Mouse (Mus musculus): ENCODE results near the gene Zfp652.

The Zfp652 gene

DNA sequence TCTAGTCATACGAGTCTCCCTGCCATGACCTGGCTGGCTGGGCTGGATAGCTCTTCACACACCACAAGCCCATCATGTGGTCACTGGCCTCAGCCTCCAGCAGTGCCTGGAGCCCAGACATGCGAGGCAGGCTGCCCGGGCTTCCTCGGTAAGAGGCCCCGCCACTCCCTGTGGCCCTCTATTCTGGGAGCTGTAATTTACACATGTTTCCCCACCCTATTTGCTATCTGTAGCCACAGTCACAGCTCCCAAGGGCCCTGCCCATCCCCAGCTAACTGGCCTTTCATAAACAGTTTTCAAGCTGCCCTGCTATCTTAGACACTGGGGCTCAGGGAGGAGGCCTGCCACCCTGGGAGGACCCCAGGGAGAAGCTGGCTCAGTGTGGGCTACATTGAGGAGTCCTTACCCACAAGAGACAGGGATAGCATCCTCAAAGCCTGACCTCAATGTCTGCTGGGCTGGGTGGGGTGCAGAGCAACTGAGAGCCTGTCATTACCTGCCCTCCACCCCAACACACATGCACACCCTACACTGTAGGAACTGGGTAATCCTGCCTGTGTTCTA is 96.1 kb downstream of the Zfp652 start:
- DNase-seq (ENCODE audit: low read depth, low spot score) = no peak

DNA sequence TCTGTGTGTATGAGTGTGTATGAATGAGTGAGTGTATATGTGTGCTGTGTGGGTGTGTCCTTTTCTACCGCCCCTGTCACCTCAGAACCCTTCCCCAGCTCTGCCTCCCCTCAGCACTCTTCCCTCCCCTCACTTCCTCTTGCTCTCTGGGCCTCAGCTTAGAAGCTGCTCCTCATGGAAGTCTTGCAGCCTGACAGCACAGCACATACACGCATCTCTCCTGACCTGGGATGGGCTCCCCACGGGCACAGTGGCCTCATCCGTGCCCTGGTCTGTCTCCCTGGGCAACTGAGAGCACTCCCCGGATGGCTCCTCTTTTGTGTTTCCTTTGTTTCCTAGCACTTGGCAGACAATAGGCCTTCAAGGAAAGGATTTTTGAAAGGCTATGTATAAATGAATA is 97.1 kb downstream of the Zfp652 start:
- DNase-seq (ENCODE audit: low read depth, low spot score) = no peak

DNA sequence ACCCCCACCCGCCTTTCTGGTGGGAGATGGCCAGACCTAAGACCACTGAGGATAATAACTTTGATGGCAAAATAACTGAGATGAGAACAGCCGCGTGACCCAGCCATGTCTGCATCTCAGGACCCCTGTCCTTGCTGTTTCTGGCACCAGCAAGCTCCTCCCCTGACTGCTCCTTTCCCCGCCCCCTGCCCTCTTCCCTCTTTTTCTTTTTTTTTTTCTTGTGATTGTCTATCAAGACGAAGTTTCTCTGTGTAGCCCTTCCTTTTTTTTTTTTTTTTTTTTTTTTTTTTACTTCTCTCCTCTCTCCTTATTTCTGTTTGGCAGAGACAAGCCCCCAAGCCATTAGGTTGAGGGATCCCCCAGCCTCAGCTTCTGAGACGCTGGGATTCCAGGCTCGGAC is 98.4 kb downstream of the Zfp652 start:
- DNase-seq (ENCODE audit: low read depth, low spot score) = no peak

DNA sequence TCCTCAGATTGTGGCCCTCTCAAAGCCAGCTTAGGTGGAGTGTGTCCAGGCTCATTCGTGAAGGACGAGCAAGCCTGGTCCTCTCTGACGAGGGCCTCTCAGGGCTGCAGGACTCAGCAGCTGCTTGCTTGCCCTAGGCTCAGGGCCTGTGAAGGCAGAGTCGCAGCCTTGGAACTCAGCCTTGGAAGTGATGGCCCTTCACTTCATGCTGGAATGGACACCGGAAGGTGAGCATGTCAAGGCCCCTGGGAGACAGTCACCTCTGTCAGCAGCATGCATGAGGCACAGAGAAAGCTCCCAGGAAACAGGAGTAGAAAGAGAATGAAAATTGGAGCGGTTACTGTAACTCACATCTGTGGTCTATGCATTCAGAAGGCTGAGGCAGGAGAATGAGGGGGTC is 99.3 kb downstream of the Zfp652 start:
- no peak for DNase-seq (ENCODE audit: low read depth, low spot score)

DNA sequence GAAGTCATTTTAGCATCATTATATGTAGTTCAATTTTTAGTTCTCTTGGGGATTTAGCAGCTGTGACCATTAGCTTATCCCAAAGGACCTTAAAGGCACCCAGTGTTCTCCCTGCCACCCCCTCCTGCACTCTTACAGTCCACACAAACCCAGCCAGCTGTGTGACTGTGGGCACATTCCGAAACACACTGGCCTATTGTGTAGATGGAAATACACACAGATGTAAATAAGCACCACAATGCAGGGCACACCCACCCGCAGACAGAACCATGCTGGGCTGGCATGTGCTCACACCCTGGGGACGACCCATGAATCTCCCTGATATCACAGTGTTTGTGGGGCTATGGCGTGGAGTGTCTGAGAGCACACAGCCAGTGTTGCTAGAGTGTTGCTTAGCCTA is 99.8 kb downstream of the Zfp652 start:
- no peak for DNase-seq (ENCODE audit: low read depth, low spot score)

DNA sequence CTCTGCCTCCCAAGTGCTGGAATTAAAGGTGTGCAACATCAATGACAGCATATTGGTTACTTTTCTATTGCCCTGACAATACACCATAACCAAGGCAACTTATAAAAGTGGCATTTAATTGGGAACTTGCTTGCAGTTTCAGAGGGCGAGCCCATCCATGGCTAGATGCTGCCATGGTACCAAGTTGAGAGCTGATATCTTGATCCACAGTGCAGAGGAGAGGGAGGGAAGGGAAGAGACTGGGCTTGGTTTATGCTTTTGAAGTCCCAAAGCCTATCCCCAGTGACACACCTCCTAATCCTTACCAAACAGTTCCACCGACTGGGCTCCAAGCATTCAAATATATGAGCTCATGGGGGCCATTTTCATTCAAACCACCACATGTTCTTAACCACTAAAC is 101.6 kb downstream of the Zfp652 start:
- no peak for DNase-seq (ENCODE audit: low read depth, low spot score)

DNA sequence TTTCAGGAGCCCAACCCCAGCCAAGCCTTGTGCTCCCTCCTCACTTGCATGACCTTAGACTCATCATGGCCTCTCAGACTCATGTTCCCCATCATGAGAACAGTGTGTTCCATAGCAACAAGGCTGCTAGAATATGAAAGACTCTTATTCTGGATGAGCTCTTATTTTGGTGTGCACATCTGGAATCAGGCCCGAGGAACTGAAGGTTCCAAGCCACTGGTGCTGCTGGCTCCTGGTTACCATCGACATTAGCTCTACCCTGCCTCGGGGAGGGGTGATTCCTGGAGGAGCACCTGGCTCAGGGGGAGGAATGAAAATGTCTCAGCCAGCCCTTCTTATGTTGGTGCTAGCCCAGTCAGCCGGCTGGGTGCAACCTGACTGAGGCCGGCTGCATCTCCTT is 102.4 kb downstream of the Zfp652 start:
- DNase-seq (ENCODE audit: low read depth, low spot score) = no peak

DNA sequence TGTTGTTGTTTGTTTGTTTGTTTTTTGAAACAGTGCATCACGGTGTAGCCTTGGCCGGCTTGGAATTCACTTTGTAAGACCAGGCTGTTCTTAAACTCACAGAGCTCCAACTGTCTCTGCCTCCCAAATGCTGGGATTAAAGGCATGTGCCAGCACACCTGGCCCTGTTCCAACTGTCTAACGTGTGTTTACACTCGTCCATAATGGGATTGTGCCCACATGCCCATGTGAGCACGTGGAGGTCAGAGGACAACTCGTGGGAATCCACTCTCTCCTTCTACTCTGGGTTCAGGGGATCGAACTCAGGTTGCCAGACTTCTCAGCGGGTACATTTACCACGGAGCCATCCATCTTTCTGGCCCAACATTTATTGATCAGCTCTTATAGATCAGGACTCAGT is 102.9 kb downstream of the Zfp652 start:
- no peak for DNase-seq (ENCODE audit: low read depth, low spot score)

DNA sequence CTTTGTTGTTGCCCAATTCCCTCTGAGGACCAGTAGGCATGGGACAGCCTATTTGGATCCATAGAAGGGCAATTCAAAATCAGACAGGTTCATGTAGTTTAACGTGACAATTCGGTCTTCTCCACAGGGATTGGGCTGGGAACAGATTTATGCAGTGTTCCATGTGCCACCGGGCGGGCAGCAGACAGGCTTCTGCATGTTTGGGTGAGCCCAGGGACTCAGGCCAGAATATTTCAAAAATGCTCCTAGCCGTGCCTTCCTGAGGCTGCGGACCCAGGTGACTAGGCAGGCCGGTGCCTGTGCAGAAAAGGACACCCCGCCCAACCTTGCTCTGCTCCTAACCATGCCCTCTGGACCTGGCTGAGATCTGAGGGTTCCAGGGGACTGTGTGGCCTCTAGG is 106.7 kb downstream of the Zfp652 start:
- no peak for DNase-seq (ENCODE audit: low read depth, low spot score)

DNA sequence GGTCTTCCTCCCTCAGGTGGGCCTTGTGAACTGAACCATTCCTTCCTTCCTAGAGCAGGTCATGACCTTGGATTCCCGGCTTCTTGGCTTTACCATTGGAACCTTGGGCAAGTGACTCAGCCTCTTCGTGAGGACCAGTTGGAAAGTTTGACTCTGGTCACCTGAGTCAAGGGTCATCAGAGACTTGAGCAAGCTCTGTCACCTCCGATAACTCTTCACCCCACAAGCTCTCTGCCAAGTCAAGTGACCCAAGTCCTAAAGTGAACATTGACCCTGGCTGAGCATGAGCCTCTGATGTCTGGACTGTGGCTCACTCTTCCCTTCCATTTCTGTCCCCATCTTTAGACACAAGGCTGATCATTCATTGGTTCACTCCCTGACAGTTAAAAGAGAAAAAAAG is 109.0 kb downstream of the Zfp652 start:
- DNase-seq (ENCODE audit: low read depth, low spot score) = no peak

DNA sequence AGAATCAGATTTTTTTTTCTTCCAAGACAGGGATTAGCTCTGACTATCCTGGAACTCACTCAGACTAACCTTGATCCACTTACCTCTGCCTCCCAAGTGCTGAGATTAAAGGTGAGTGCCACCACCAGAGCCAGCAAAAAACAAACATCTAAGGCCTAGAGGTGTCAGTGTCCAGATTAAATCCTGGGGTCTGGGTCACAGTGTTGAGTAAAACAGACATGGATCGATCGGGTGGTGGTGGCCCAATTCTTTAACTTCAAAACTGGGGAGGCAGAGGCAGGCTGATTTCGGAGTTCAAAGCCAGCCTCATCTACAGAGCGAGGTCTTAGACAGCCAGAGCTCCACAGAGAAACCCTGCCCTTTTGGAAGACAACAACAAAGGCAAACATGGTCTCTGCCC is 110.0 kb downstream of the Zfp652 start:
- DNase-seq (ENCODE audit: low read depth, low spot score) = no peak

DNA sequence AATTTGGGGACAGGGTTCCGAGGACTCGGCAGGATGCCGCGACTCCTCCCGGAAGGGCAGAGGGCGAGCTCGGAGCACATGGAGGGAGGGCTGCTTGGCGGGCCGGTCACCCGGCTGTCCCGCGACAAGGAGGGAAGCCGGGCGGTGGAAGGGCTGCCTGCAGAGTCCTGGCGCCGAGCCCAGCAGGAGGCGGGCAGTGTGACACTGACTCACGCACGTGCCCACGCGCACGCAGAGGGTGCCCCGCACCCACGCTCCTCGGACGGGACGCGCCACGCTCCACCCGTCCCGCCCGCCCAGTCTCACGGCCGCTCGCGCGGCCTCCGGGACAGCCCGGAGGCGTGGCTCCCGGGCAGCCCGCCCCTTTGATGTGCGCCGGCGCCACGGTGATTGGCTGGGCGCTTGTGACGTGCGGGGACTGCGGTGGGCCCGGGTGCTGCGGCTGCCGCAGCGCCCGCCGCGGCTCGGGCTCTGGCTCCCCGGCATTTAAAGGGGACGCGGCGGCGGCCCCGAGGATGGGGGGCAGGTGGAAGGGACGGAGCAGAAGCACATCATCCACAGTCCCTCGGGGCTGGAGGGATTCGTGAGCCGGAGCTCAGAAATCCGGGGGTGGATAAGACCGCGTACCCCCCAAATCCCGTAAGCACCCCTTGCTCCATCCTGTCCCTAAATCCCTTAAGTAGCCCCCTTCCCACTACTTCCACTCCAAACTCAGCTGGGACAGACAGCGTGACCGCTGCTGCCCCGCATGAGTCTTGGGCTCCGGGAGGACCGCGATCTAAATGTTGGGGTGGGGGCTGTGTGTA is 111.8 kb downstream of the Zfp652 start, which contains the start of gene Phospho1:
TSS of gene Phospho1 (plus strand) at position 429 of the 806 bp plus-strand sequence.
- DNase-seq (ENCODE audit: low read depth, low spot score) = peak; percentile 94

DNA sequence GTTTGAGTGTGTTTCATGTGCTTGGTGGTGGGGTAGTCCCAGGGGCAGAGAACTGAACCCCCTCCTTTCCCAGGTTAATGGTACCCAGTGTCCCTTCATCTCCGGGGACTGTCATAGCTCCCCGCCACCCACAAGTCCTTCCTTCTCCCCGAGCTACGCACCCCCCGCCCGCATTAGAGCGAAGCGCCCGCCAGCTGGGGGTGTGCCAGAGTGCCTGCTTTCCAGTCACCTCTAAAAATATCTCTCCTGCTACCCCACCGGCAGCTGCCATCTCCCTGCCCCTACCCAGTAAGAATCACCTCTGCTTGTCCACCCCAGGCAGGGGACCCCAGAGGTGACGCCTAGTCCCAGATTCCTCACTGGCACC is 112.4 kb downstream of the Zfp652 start:
- DNase-seq (ENCODE audit: low read depth, low spot score) = peak; percentile 45

DNA sequence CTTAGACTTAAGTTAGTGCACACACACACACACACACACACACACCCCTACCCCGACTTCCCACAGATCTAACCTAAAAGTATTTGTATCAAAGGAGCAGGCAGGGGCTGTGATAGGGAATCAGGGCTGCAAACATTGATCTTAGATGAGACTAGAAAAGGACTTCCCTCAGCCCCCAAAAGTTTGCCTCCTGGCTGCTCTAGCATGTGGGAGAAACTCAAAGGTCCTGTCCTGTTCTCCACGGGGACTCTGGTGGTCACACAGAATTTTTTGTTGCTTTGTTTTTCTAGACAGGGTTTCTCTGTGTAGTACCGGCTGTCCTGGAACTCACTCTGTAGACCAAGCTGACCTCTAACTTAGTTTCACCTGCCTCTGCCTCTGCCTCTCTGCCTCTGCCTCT is 113.2 kb downstream of the Zfp652 start:
- DNase-seq (ENCODE audit: low read depth, low spot score) = no peak

DNA sequence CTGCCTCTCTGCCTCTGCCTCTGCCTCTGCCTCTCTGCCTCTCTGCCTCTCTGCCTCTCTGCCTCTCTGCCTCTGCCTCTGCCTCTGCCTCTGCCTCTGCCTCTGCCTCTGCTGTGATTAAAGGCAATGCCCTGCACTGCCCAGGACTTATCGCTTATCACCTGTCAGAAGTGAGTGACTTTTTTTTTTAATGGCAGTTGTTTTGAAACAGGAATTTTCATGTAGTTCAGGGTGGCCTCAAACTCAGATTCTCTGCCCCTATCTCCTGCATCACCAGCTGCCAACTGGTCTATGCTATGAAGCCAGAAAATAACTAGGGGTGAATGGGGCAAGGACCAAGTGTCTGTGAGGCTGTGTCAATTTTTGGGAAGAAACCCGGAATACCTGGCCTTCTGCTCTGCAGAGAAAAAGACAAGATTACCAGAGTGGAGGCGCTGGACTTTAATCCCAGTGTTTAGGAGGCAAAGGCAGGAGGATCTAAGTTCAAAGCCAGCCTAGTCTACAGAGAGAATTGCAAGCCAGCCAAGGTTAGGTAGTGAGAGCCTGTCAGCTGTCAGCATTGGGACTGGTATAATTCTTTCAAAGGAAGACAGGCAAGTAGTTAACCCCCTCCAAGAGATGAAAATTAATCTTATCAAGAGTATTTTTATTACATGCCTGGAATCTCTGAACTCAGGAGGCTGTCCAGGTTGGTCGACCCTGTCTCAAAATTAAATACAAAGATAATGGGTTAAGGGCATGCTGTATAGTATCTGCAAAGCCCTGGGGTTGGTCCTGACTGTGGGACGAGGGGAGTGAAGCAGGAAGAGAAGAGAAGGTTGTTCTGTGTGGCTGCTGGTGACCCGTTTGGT is 114.1 kb downstream of the Zfp652 start:
- DNase-seq (ENCODE audit: low read depth, low spot score) = no peak

DNA sequence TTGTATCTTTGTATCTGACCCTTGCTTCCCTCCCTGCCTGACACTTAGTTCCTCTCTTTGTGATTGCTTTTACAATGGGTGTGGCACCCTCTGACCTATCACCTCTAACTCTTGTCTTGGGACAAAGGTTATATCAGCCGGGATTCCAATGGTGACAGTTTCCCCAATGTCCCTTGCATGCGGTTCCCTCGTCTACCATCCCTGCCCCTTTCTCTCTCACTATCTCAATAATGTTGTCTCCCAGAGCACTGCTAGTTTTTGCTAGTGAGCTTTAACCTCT is 114.6 kb downstream of the Zfp652 start:
- DNase-seq (ENCODE audit: low read depth, low spot score) = no peak

DNA sequence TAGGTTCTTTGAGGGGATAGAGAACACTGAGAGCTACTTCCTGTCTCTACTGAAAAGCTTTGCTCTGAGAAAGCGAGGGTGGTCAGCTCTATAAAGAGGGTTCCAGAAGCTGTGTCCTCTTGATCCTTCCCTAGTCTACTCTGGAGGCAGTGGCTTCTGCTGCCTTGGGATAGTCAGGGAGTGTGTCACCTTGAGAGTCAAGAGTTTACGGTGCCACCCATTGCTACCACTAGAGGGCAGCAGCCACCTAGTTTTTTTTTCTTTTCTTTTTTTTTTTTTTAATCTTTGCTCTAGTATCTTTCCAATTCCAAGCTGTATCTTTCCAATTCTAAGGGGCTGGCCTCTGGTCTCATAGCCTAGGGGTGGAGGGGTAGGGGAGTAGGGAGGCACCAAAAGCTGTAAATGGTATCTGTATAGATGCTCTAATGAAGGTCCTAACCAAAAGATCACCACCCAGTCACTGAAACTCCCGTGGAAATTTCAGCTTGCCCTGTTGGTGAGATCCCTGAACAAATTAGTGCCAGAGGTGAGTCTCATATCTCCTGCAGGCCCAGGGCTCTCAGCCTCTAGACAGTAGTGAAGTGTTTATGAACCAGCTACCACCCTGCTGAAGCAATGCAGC is 115.1 kb downstream of the Zfp652 start:
- peak; percentile 73 for DNase-seq (ENCODE audit: low read depth, low spot score)

DNA sequence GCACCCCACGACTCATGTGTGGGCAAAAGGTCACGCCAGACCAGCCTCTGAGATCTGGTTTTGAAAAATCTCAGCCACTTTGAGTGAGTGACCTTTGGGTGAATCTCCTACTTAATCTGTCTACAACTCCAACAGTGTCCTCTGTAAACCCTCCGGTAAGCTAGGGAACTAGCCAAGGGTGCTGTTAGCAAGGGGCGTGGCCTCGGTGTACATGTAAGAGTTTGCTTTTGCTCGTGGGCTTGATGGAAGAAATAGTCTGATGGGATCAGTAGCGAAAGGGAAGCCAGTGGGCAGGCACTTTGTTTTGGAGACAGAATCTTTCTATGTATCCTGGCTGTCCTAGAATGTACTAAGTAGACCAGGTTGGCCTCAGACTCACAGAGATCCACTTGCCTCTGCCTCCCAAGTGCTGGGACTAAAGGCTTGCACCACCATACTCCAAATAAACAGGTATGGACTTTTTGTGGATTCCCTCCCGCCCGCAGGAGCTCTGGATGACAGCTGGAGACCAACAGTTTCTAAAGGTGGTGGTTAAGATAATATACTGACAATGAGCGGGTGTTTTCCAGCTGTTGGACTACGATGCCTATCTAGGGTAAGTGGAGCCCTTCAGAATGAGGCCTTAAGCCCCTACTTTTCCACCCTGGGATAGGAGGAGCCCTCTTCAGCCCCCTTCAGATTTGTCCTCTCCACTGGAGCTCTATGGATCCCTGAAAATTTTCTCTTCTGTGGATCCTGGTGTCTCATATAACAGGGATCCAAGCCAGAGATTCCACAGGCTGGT is 115.9 kb downstream of the Zfp652 start:
- DNase-seq (ENCODE audit: low read depth, low spot score) = no peak

DNA sequence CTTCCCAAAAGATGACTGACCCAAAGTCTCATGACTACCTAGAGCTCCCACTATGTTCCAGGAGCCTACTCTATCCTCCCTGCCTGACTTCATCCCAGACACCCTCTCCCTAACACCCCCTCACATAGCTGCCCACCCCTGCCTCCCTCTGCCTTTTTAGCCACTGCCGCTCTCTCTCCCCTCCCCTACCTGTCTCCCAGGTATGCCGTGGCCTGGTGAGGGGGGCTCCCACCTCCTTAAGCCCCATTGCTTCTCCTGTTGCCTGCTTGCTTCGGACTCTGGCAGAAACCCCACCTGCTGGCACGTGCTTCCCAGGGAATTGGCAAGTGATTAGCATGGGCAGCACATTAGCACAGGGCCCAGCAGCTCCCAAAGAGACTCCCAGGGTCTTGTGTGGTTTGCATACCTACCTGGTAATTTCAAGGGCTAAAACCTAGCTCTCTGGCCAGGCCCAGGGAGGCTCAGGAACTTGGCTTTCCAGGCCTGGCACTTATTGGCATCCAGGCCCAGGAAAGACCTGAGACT is 117.1 kb downstream of the Zfp652 start:
- no peak for DNase-seq (ENCODE audit: low read depth, low spot score)

DNA sequence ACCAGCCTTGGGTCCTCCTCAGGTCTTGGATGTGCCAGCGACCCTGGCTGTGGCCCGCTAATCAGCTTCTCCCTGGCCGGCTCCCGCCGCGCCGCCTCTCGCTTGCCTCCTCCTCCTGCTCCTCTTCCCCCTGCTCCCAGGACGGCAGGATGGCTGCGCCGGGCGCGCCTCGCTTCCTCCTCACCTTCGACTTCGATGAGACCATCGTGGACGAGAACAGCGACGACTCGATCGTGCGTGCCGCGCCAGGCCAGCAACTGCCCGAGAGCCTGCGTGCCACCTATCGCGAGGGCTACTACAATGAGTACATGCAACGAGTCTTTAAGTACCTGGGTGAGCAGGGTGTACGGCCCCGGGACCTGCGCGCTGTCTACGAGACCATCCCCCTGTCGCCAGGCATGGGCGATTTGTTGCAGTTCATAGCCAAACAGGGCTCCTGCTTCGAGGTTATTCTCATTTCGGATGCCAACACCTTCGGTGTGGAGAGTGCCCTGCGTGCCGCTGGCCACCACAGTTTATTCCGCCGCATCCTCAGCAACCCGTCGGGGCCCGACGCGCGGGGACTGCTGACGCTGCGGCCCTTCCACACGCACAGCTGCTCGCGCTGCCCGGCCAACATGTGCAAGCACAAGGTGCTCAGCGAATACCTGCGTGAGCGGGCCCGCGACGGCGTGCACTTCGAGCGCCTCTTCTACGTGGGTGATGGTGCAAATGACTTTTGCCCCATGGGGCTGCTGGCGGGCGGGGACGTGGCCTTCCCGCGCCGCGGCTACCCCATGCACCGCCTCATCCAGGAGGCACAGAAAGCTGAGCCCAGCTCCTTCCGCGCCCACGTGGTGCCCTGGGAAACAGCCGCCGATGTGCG is 118.2 kb downstream of the Zfp652 start:
- DNase-seq (ENCODE audit: low read depth, low spot score) = peak; percentile 46

DNA sequence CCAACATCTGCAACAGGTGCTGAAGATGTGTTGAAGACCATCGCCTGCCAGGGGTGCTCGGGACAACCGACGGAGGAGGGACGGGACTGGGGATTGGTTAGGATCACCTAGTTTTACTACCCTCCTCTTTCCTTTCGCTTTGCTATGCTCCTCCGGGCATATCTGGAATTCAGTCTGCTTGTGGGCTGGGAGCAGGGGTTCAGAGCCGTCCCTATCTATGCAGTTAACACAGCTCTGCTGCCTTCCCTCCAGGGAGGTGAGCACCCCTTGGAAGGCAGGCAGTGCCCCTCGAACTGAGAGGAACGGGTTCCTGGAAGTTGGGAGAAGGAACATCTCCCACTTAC is 118.8 kb downstream of the Zfp652 start:
- no peak for DNase-seq (ENCODE audit: low read depth, low spot score)
